In genomic region chr5:35985611-35986010, GRCm38 (mm10) we compare ENCODE assay signal across 14 mouse cellular contexts.
DNase-seq lines count a peak whose midpoint lies in the region; ATAC-seq lines count a peak whose summit lies in the region.
"Had no signal": no experiment of that assay in that cellular context is flagged by ENCODE, and none has a peak within 500 bp of the region (broad histone marks: within the 10 kb centered on the region; RNA-seq: fewer than 3 reads in every experiment).

No protein-coding gene starts in this region.

- peak; percentile 32; the same call in 1 of the 2 replicates for ATAC-seq in forebrain, embryonic 16.5 days
- ATAC-seq in forebrain, embryonic 11.5 days (replicated peaks; ENCODE audit: low FRiP score): no peak
- ATAC-seq in embryonic facial prominence, embryonic 15.5 days (ENCODE audit: insufficient number of reproducible peaks, low FRiP score, low TSS enrichment, low read depth): 0 out of 2 replicates have a peak, but pooled peaks have one; percentile 16
- ATAC-seq in hindbrain, embryonic 16.5 days: no peak

- H3K27me3 ChIP-seq in forebrain, embryonic 16.5 days (replicated peaks; ENCODE audit: control insufficient read depth, insufficient read depth, low read length): no peaks in the 10 kb centered on the region
- H3K27me3 ChIP-seq in forebrain, embryonic 11.5 days (ENCODE audit: control insufficient read depth, insufficient read depth, low read length): no peaks in the 10 kb centered on the region
- H3K27me3 ChIP-seq in heart, embryonic 10.5 days (ENCODE audit: insufficient read depth, poor library complexity, severe bottlenecking): no peaks in the 10 kb centered on the region
- H3K27me3 ChIP-seq in embryonic facial prominence, embryonic 15.5 days: no peaks in the 10 kb centered on the region
- no peaks in the 10 kb centered on the region for H3K27me3 ChIP-seq in hindbrain, embryonic 16.5 days (replicated peaks; ENCODE audit: control insufficient read depth, insufficient read depth, low read length)
- H3K27me3 ChIP-seq: midbrain, embryonic 12.5 days; neural tube, embryonic 15.5 days had no signal

- H3K27ac ChIP-seq in forebrain, embryonic 16.5 days (ENCODE audit: low read length): 0 out of 2 replicates have a peak overlapping the region, but pooled peaks have one; percentile 38
- no peak overlapping the region for H3K27ac ChIP-seq in forebrain, embryonic 11.5 days (ENCODE audit: low read depth, low read length)
- H3K27ac ChIP-seq in heart, embryonic 10.5 days: peak overlapping the region; percentile 66; the same call in 1 of the 2 replicates
- H3K27ac ChIP-seq in embryonic facial prominence, embryonic 15.5 days (replicated peaks): no peak overlapping the region
- H3K27ac ChIP-seq in hindbrain, embryonic 16.5 days (ENCODE audit: low read depth, low read length): no peak overlapping the region
- H3K27ac ChIP-seq: macrophage; midbrain, embryonic 12.5 days; neural tube, embryonic 15.5 days had no signal

- WGBS in forebrain, embryonic 16.5 days: 49% methylated on average over 8 of the region's 8 CpGs
- WGBS in forebrain, embryonic 11.5 days: 84% methylated on average over 8 of the region's 8 CpGs
- WGBS in heart, embryonic 10.5 days: 68% methylated on average over 8 of the region's 8 CpGs
- 78% methylated on average over 8 of the region's 8 CpGs for WGBS in embryonic facial prominence, embryonic 15.5 days
- WGBS in hindbrain, embryonic 16.5 days: 78% methylated on average over 8 of the region's 8 CpGs

- DNase-seq in forebrain, embryonic 11.5 days (ENCODE audit: low spot score): no peak
- no peak for DNase-seq in heart, embryonic 10.5 days (ENCODE audit: low spot score)
- no peak for DNase-seq in heart, adult 8-10 months (ENCODE audit: low spot score)
- DNase-seq in left cerebral cortex, adult 9 months (ENCODE audit: low spot score in 2 of 2): peak; percentile 62 to 63
- DNase-seq in adrenal gland, postnatal 36 days: no peak
- DNase-seq: cerebellum, adult 9-10 months; lung, adult 2 months; thymus, adult 18-20 months had no signal

- H3K9me3 ChIP-seq in forebrain, embryonic 16.5 days (ENCODE audit: control insufficient read depth, low read length): no peaks in the 10 kb centered on the region
- H3K9me3 ChIP-seq in forebrain, embryonic 11.5 days (ENCODE audit: control insufficient read depth, low read length): no peaks in the 10 kb centered on the region
- no peaks in the 10 kb centered on the region for H3K9me3 ChIP-seq in heart, embryonic 10.5 days
- no peaks in the 10 kb centered on the region for H3K9me3 ChIP-seq in embryonic facial prominence, embryonic 15.5 days (replicated peaks)
- no peaks in the 10 kb centered on the region for H3K9me3 ChIP-seq in hindbrain, embryonic 16.5 days (ENCODE audit: control insufficient read depth, low read length)
- H3K9me3 ChIP-seq: midbrain, embryonic 12.5 days; neural tube, embryonic 15.5 days had no signal

- H3K4me1 ChIP-seq in forebrain, embryonic 16.5 days (replicated peaks; ENCODE audit: control insufficient read depth, insufficient read depth, low read length): peaks cover 9% of the 10 kb centered on the region
- H3K4me1 ChIP-seq in forebrain, embryonic 11.5 days (replicated peaks; ENCODE audit: control insufficient read depth, insufficient read depth, low read length): no peaks in the 10 kb centered on the region
- peaks cover 35% of the 10 kb centered on the region for H3K4me1 ChIP-seq in heart, embryonic 10.5 days
- peaks cover 13% of the 10 kb centered on the region for H3K4me1 ChIP-seq in embryonic facial prominence, embryonic 15.5 days
- H3K4me1 ChIP-seq in hindbrain, embryonic 16.5 days (ENCODE audit: control insufficient read depth, insufficient read depth, low read depth, low read length): no peaks in the 10 kb centered on the region
- H3K4me1 ChIP-seq: midbrain, embryonic 12.5 days had no signal

- H3K36me3 ChIP-seq in forebrain, embryonic 16.5 days (ENCODE audit: control insufficient read depth, insufficient read depth): peaks cover 11% of the 10 kb centered on the region
- H3K36me3 ChIP-seq in forebrain, embryonic 11.5 days (ENCODE audit: control insufficient read depth, insufficient read depth, low read length): no peaks in the 10 kb centered on the region; the same call in 1 of the 2 replicates
- H3K36me3 ChIP-seq in heart, embryonic 10.5 days: peaks cover 80% of the 10 kb centered on the region
- peaks cover 58% of the 10 kb centered on the region for H3K36me3 ChIP-seq in embryonic facial prominence, embryonic 15.5 days
- peaks cover 24% of the 10 kb centered on the region for H3K36me3 ChIP-seq in hindbrain, embryonic 16.5 days (ENCODE audit: control insufficient read depth, insufficient read depth, low read length)

- H3K9ac ChIP-seq in forebrain, embryonic 16.5 days (replicated peaks; ENCODE audit: low read depth, low read length): no peak overlapping the region
- H3K9ac ChIP-seq in forebrain, embryonic 11.5 days (ENCODE audit: low read length): no peak overlapping the region
- H3K9ac ChIP-seq in embryonic facial prominence, embryonic 15.5 days: no peak overlapping the region
- no peak overlapping the region for H3K9ac ChIP-seq in hindbrain, embryonic 16.5 days (ENCODE audit: low read depth, low read length)
- H3K9ac ChIP-seq: midbrain, embryonic 12.5 days; neural tube, embryonic 15.5 days had no signal

- no peak overlapping the region for H3K4me2 ChIP-seq in forebrain, embryonic 16.5 days (ENCODE audit: low read length)
- no peak overlapping the region for H3K4me2 ChIP-seq in forebrain, embryonic 11.5 days (ENCODE audit: low read depth, low read length, severe bottlenecking)
- H3K4me2 ChIP-seq in embryonic facial prominence, embryonic 15.5 days (replicated peaks): no peak overlapping the region
- H3K4me2 ChIP-seq in hindbrain, embryonic 16.5 days (ENCODE audit: low read length): no peak overlapping the region
- H3K4me2 ChIP-seq: midbrain, embryonic 12.5 days; neural tube, embryonic 15.5 days had no signal

- no peak overlapping the region for H3K4me3 ChIP-seq in forebrain, embryonic 16.5 days (replicated peaks; ENCODE audit: low read length)
- no peak overlapping the region for H3K4me3 ChIP-seq in forebrain, embryonic 11.5 days (ENCODE audit: low read depth, low read length)
- H3K4me3 ChIP-seq in heart, embryonic 10.5 days: no peak overlapping the region
- no peak overlapping the region for H3K4me3 ChIP-seq in embryonic facial prominence, embryonic 15.5 days (replicated peaks)
- no peak overlapping the region for H3K4me3 ChIP-seq in hindbrain, embryonic 16.5 days (ENCODE audit: low read length)
- H3K4me3 ChIP-seq: midbrain, embryonic 12.5 days; neural tube, embryonic 15.5 days had no signal

Comparison
In these comparisons a context has a peak if more than half of its experiments do, and no peak if none do; other contexts are left out.
1. ATAC-seq: peak in forebrain, embryonic 16.5 days (single experiment) and embryonic facial prominence, embryonic 15.5 days (single experiment); none in forebrain, embryonic 11.5 days (single experiment) and hindbrain, embryonic 16.5 days (single experiment).
2. H3K27ac ChIP-seq: peak in forebrain, embryonic 16.5 days (single experiment) and heart, embryonic 10.5 days (single experiment); none in forebrain, embryonic 11.5 days (single experiment), embryonic facial prominence, embryonic 15.5 days (single experiment) and hindbrain, embryonic 16.5 days (single experiment).
3. DNase-seq: peak in left cerebral cortex, adult 9 months (2 of 2); none in forebrain, embryonic 11.5 days (single experiment), heart, embryonic 10.5 days (single experiment), heart, adult 8-10 months (single experiment) and adrenal gland, postnatal 36 days (0 of 2).